Mouse (Mus musculus): ENCODE results near the gene Gimap8.

Gimap8 gene

DNA sequence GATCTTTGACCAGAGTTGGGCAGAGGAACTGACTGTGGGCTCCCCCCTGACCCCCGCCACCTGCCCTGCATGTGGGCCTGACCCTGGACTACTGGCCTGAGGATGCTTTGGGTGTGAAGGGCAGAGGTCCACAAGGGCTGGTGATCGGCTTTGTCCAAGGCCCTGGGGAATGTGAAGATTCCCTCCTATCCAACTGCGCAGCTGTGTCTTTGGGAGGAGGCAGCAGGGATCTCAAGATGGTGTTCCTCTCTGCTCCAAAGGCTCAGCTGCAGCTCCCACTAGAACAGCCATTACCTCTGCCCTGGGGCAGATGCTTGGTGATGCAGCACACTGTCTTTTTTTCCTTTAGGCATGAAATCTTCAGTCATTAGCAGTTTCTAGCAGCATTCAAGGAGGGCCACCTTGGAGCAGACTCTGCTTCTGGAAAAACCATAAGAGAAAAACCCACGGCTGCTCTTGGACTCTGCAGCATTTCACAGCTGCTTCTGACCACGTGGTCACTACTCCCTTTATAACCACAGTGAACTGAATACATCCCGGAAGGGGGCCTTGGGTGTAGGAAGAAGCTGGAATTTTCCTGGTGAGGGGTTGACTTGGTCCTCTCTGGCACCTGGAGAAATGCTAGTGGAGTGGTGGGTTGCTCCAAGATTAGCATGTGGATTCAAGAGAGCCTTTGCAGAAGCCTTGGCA lies 9.1 kb upstream of the Gimap8 start:
- DNase-seq (ENCODE audit: low read depth) = no peak

DNA sequence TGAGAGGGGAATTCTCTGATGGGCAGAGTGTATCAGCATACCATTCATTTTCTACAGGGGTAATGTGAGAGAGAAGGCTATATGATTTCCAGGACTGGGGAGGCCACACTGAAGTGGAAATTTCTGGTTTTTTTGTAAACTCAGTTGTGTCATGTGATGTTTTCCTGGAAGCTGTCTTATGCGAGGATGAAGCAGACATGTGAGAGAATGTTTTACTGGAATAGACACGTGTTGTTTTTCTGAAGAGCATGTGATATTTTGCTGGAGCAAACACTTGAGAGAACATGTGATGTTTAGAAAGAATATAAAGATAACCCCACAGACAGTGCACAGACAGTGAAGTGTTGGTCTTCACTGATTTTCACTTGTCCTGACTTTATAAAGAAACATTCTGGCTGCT lies 8.5 kb upstream of the Gimap8 start:
- DNase-seq (ENCODE audit: low read depth) = no peak

DNA sequence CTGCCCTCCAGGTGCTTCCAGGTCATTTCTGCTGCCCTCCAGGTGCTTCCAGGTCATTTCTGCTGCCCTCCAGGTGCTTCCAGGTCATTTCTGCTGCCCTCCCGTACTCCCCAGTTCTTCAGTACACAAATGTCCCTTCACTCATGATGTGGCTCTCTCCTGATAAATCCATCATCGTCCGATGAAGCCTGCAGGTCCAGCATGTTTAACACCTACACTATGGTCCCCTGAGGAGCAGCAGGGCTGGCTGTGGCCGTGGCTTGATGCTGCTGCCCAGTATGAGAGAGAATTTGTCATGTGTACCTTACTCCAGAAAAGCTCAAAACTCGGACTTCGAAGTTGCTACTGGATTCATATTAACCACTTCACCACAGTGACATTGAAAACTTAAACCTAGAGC lies 5.6 kb upstream of the Gimap8 start:
- DNase-seq (ENCODE audit: low read depth) = no peak

DNA sequence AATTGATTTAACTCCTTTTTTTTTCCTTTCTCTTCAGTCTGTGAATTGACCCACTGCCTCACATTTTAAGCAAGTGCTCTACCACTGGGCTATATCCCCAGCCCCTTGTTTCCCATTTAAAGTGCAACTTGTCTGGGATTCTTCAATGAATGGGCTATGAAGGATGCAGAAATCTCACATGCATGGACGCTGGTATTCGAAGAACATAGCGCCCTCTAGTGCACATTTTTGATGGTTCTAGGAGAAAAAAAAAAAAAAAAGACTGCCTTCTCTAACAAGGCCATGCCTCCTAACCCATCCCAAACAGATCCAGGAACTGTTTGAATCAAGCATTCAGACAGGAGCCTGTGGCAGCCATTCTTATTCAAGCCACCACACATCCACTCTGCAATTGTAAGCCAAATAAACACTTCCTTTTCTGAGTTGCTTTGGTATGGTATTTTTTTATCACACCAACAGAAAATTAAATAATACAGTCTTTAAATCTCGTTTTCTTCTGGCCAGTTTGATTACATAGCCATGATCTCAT lies 4.2 kb upstream of the Gimap8 start:
- peak; percentile 56 for DNase-seq (ENCODE audit: low read depth)

DNA sequence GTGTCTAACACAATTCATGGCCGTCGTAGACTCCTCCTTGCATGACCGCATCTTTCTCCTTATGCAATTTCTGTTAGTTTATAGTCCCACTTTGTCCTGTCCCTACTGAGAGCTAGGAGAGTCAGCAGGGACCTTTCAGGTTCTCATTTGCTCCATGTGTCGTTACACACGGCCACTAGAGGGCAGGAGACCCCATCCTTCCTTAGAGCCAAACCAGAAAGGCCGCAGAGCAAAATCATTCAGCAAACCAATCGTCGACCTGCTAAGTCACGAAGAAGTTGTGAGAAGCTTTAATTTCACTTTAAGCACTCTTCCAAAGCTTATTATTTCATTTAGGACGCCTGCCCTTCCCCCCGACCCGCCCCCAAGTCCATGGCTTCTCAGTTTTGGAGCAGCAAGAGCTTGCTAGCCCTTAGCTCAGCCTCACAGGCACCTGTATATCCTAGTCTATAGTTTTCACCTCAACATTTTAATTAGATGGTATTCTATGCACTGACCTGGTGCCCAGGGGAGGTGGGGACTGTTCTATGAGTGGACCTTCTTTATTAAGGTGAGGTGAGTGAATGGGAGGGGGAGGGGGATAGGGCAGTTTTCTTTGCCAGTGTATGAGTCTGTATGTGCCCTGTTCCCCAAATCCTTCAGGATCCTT lies 1.2 kb upstream of the Gimap8 start:
- no peak for DNase-seq (ENCODE audit: low read depth)

DNA sequence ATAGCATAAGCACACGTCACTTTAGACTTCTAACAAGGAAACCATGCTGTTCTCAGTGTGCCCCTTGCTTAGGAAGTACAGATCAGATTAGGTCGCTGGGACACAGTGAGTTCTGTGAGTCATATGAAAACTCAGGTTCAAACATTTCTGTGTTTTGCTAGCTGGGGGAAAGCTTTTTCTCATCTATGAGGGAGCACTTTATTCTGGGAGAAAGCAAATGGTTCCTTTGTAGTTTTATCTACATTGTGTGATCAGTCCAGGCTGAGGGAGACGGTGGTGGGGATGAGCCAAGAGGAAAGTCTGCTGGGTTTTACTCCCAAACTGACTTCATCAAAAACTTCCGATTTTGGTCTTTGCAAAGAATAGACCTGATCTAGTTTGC lies 734 bp upstream of the Gimap8 start:
- no peak for DNase-seq (ENCODE audit: low read depth)

DNA sequence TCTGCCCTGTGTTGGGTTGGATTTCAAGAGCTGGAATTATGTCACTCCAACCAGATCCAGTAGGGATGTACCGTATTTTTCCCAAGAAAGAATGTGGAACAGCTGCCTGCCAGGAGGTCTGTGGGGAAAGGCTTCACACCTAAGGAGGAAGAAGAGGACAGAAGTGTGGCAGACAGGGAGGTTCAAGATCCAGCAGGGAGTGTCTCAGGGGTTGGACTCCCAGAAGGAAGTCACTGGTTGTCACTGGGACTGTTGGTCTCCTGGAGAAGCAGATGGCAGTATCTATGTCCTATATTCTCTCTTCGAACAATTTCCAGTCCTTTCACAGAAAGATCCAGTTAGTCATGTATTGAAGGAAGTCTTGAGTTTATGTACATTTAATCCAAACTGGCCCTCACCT lies 577 bp downstream of the Gimap8 start:
- DNase-seq (ENCODE audit: low read depth) = no peak

DNA sequence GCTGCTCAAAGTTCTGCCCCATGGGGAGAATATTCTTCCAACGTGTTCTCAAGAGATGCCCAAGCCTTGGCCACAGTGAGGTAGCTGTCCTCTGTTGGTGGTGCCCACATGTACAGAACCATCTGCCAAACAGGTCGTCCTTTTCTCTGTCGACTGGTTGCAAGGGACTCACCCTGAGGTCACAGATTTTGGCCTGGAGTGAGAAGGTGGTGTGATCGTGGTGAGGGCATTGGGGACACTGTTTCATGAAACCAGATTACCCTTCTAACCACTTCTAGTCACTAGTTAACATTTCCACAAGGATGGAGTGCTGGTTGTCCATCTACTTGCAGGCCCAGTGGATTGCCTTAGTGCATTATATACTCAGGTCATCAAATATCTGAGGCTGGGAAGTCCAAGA lies 1.7 kb downstream of the Gimap8 start:
- no peak for DNase-seq (ENCODE audit: low read depth)

DNA sequence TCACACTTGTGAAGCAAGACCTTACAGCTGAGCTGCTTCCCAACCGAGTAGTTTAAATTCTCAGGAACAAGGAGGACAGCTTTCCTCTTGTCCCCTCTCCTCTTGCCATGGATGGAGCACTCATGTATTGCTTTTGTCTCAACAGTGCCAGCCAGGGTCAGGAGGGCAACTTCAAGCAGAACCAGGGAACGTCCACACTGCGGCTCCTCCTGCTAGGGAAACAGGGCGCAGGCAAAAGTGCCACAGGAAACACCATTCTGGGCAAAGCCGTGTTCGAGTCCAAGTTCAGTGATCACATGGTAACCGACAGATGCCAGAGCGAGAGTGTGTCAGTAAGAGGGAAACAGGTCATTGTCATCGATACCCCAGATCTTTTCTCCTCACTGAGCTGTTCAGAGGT lies 3.0 kb downstream of the Gimap8 start:
- DNase-seq (ENCODE audit: low read depth) = no peak

DNA sequence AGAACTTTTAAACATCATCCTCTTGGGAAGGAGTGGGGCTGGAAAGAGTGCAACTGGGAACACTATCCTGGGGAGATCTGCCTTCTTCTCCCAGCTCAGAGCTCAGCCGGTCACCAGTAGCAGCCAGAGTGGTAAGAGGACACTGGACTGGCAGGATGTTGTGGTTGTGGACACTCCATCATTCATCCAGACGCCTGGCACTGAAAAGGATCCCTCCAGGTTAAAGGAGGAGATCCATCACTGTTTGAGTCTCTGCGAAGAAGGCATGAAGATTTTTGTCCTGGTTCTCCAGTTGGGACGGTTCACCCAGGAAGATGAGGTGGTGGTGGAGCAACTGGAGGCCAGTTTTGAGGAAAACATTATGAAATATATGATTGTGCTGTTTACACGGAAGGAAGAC lies 11.7 kb downstream of the Gimap8 start:
- DNase-seq (ENCODE audit: low read depth) = no peak

DNA sequence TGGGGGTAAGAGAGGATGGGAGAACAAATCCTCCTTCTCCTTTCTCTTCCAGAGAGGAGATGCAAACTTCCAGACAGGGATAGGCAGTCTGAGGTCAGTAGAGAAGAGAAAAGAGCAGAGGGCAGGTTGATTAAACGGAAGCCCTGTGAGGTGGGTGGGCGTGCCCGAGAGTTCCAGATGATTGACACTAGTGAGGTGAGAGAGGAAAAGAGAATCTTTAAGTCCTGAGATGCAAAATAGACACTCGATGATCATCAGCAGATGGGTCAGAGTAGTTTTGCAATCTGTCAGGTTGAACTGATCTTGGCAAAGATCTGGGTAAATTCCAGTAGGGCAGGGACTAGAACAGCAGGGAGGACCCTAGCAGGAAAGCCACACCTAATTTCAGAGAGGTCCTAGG lies 17.7 kb downstream of the Gimap8 start:
- no peak for DNase-seq (ENCODE audit: low read depth)

DNA sequence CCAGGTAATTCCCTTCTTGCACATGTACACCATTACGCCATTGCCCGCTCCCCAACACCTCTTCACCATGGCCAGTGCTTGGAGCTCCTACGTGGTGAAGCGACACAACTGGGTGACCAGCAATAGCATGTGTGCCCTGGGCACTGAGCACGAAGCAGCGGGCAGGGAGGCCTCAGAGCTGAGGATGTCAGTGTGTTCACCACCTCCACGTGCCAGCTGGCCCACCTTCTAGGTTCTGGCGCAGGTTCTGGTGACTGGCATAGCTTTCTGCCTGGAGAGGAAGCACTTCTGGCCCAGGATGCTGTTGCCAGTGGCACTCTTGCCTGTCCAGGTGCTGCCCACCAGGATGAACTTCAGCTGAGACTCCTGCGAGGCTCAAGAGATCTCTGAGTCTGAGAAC lies 18.4 kb downstream of the Gimap8 start:
- DNase-seq (ENCODE audit: low read depth) = no peak

DNA sequence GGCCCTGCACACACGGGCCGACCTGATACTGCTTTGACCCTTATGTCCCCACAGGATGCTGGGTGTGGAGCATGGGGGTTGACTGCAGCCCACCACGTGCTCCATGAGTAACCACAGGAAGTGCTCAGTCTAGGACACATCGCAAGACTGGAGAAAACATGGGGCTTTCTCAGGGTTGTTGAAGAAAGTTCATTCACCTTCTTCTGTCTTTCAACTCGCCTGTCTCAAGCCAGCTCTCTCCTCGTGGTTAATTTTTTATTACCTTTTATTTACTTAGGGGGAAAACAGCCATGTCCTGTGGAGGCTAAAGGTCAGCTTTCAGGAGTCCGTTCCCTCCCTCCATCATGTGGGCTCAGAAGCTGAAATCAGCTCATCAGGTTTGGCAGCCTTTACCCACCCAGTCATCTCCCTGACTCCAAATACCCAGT lies 19.1 kb downstream of the Gimap8 start:
- DNase-seq (ENCODE audit: low read depth) = no peak

DNA sequence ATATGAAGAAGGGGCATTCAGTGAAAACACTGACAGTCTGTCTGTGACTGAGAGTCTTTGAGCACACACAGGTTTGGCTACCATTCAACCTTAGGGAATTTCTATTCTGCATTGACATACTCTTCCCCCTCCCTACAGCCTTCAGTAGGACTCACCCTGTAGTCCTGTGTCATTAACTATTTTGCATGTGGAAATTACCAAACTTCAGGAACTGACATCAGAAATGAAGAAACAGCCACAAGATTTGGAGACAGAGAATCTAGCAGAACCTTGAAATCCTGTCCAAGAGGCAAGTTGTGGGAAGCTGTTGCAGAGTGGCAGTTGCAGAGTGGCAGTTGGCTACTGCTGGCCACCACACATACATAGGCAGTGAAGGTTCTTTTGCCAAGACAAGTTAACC lies 21.0 kb downstream of the Gimap8 start:
- no peak for DNase-seq (ENCODE audit: low read depth)

DNA sequence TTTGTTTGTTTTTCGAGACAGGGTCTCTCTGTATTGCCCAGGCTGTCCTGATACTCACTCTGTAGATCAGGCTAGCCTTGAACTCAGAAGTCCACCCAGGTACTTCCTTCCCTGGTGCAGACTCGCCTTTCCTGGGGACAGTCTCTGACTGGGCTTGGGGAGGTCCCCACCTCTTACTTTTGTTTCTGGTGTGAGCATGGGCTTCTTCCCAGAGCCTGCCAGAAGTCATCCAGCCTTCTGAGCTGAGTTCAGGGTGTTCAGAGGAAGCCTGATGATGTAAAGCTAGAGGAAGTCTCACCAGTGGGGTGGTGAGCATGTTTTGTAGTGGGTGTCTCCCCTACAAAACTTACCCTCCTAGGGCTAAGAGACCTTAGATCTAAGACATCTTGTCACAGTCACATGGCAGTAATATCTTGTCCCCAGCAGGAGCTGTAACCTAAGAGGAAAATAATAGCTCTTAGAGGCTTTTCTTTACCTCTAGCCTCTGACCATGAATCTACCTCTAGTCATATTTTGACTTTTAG lies 22.5 kb downstream of the Gimap8 start:
- no peak for DNase-seq (ENCODE audit: low read depth)

DNA sequence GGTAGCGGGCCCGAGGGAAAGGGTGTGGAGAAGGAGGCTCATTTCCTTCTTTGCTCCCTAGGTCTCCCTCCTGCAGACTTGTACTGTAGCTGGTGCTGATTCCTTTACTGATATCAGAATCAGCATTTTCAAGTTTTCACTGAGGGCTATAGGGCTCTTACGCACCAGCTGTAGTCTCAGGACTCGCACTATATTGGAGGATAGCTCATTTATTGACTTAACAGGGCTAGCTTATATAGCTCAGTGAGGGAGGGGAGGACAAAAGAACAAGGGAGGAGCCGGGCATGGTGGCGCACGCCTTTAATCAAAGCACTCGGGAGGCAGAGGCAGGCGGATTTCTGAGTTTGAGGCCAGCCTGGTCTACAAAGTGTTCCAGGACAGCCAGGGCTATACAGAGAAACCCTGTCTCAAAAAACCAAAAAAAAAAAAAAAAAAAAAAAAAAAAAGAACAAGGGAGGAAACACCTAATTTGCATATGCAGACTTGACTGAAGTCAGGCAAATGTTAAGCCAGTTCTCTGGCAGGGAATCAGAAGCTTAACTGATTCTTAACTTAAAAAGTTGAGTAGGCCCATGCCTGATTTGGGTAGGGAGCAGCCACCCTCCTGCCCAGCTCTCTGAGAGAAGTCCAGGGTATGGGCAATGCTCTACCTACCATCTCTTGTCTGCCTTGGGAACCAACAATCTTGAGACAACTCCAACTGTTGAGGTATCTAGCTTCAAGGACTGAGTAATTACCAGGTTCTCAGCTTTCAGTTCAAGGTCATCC lies 27.4 kb downstream of the Gimap8 start:
- DNase-seq (ENCODE audit: low read depth) = no peak

DNA sequence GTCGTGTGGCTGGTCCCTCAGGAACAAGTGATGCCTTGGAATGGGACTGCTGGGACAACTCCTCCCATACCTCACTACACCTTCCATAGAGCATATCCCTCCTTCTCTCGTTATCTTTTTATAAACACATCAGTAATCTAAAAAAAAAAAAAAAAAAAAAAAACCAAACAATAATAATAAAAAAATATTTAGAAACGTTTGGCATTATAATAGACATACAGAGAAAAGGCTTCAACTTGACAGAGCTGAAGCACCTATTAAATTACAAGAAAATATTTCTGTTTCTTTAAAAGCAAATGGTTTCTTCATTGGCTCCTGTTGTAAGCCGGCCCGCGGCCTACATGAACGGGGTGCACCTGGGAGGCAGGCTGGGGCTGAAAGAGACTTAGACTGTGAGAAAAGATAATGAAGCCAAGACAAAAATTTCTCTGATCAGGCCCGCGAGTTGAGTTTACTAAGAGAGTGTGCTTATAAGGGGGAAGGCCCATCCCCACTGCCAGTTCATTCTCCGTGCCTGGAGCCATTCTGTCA lies 28.4 kb downstream of the Gimap8 start:
- no peak for DNase-seq (ENCODE audit: low read depth)

DNA sequence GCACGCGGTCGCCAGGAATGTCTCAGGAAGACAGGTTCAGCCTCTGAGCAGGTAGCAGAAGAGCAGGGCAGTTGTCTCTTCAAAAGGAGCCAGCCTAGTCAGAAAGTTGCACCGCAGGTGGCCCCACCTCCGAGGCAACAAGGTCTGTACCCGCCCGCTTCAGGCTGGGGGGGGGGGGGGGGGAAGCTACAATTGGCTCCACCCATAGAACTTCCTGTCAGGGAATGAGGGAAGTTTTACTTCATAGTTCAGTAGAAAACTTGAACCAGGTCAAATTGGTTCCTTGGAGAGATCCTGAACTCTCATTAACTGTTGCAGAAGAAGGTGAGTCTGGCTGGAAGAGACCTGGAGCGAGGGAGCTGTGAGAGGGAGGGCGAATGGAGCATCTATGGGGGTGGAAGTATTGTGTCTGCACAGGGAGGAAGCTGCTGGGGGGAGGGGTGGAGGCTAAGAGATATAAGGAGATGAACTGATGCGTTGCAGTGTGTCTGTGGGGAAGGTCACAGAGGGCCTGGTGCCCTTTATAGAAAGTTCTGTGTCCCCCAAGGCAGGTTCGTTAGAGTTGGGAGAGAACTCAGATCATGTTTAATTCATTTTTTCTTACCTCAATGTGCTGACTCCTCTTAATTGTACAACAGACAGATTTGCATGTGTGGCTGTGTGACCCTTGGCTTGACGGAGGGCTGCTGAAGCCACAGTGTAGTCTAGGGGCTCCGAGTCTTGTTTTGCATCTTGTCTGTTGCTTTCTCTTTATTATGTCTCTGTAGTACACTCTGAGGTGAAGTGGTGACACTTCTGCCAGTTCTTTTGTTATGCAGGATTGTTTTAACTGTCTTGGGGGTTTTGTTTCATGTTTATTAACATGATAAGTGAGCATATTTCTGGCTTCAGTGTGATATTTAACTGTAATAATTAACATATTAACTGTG lies 29.2 kb downstream of the Gimap8 start, which contains the start of gene Gimap9:
TSS of gene Gimap9 (plus strand) at position 199 of the 929 bp plus-strand sequence.
- no peak for DNase-seq (ENCODE audit: low read depth)

DNA sequence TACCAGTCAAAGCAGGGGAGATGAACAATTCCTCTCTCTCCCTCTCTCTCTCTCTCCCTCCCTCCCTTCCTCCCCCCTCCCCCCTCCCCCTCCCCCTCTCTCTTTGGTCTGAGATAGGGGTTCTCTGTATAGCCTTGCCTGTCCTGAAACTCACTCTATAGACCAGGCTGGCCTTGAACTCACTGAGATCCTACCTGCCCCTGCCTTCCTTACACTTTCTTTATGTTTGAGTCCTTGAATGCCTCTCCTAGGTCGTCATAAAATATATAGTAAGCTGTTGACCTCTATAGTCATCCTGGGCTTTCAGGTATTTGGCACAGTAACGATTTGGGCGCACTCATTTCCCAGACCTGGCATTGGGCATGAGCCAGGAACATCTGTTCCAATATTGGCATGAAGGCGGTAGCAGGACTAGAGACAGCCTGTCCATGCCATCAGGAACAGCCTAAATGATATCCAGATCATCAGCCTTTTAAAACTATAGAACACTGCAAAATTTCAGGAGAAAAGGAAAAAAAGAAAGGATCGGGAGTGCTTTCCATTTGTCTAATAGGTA lies 29.9 kb downstream of the Gimap8 start:
- no peak for DNase-seq (ENCODE audit: low read depth)

DNA sequence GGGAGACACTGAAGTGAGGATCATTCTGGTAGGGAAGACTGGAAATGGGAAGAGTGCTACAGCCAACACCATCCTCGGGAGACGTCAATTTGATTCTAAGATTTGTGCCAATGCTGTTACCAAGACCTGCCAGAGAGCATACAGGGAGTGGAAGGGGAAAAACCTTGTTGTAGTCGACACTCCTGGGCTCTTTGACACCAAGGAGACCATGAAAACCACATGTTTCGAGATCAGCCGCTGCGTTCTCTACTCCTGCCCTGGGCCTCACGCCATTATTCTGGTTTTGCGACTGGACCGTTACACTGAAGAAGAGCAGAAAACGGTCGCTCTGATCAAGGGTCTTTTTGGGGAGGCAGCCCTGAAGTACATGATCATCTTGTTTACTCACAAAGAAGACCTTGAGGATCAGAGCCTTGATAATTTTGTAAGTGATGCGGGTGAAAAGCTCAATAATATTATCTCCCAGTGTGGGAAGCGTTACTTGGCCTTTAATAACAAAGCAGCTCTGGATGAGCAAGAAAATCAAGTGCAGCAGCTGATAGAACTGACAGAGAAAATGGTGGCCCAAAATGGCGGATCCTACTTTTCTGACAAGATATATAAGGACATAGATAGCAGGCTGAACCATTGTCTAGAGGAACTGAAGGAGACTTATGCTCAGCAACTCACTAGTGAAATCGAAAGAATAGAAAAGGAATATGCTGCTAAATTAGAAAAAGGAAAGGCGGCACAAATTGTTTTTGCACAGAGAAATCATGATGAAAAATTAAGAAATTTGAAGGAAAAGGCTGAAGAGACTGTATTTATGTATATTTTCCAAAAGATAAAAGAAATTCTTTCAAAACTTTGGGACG lies 30.7 kb downstream of the Gimap8 start:
- no peak for DNase-seq (ENCODE audit: low read depth)

All from fibroblast of lung, adult 2 months (primary cell).